Mouse (Mus musculus) MEL (cell line): ENCODE measurements around the gene Rundc1. TPM values are rescaled to one million over a fixed set of nuclear protein-coding genes. Genes with fewer than 3 reads are reported as not detected.

Experiments
- DNase-seq: peaks from one replicate; pipeline ENCODE4 v3.0.0; 2011; ENCODE audit warnings: low read depth, low spot score
- H3K27ac ChIP-seq: 2 replicates; pipeline ENCODE4 v1.5.1; 2012; ENCODE audit warnings: low read depth, mild to moderate bottlenecking, control low read depth, low read length, moderate library complexity; ENCODE audit not compliant: control insufficient read depth
- H3K27me3 ChIP-seq, 2 experiments: fragments of 150-350 bp in 1 of 2; sonication (generic) in 1 of 2; 2 replicates each; pipeline ENCODE4 v1.6.1; 2012; ENCODE audit warnings: low read length in 2 of 2, mild to moderate bottlenecking in 2 of 2, improper control_type of control experiment in 1 of 2, moderate library complexity in 1 of 2; ENCODE audit not compliant: insufficient read depth in 2 of 2, control insufficient read depth in 1 of 2
- H3K36me3 ChIP-seq, 2 experiments: 2 replicates each; pipeline ENCODE4 v1.6.1; 2012 to 2014; ENCODE audit warnings: low read length in 2 of 2, improper control_type of control experiment in 1 of 2, inconsistent platforms in 1 of 2, mild to moderate bottlenecking in 1 of 2; ENCODE audit not compliant: insufficient read depth in 2 of 2, control insufficient read depth in 1 of 2
- H3K4me1 ChIP-seq, 2 experiments: fragments of 150-350 bp in 1 of 2; sonication (generic) in 1 of 2; 2 replicates each; pipeline ENCODE4 v1.6.1; 2012; ENCODE audit warnings: low read length in 2 of 2, improper control_type of control experiment in 1 of 2, mild to moderate bottlenecking in 1 of 2; ENCODE audit not compliant: insufficient read depth in 2 of 2, control insufficient read depth in 1 of 2
- H3K4me3 ChIP-seq, 2 experiments: fragments of 150-350 bp in 1 of 2; sonication (generic) in 1 of 2; 2 replicates each; pipeline ENCODE4 v1.5.1; 2012; ENCODE audit warnings: low read depth in 2 of 2, low read length in 2 of 2, mild to moderate bottlenecking in 2 of 2, moderate library complexity in 2 of 2, control low read depth in 1 of 2, improper control_type of control experiment in 1 of 2; ENCODE audit not compliant: control insufficient read depth in 1 of 2, insufficient read depth in 1 of 2
- H3K79me2 ChIP-seq: 2 replicates; pipeline ENCODE4 v1.6.1; 2012; ENCODE audit warnings: mild to moderate bottlenecking, low read length, moderate library complexity; ENCODE audit not compliant: control insufficient read depth, poor library complexity, insufficient read depth
- H3K9ac ChIP-seq: 2 replicates; pipeline ENCODE4 v1.6.1; 2012; ENCODE audit warnings: low read depth, mild to moderate bottlenecking, control low read depth, low read length, moderate library complexity; ENCODE audit not compliant: control insufficient read depth, poor library complexity, severe bottlenecking
- H3K9me3 ChIP-seq: fragments of 150-350 bp; sonication (generic); replicated peaks from 2 replicates; pipeline ENCODE4 v1.6.1; 2012; ENCODE audit warnings: mild to moderate bottlenecking, low read length, improper control_type of control experiment, moderate library complexity; ENCODE audit not compliant: insufficient read depth
- CHD1 ChIP-seq: IDR thresholded peaks from 2 replicates; pipeline ENCODE4 v1.6.1; 2012; ENCODE audit warnings: low read depth, mild to moderate bottlenecking, inconsistent platforms, low read length, improper control_type of control experiment
- E2F4 ChIP-seq: IDR thresholded peaks from 2 replicates; pipeline ENCODE4 v1.6.1; 2011; ENCODE audit warnings: low read depth, low read length, improper control_type of control experiment, borderline replicate concordance
- EP300 ChIP-seq, 2 experiments: IDR thresholded peaks; 2 replicates each; pipeline ENCODE4 v1.6.1; 2011; ENCODE audit warnings: improper control_type of control experiment in 2 of 2, low read length in 2 of 2, low read depth in 1 of 2, mild to moderate bottlenecking in 1 of 2
- GABPA ChIP-seq: IDR thresholded peaks from 2 replicates; pipeline ENCODE4 v1.6.1; 2012; ENCODE audit warnings: low read depth, mild to moderate bottlenecking, inconsistent platforms, low read length, improper control_type of control experiment, moderate library complexity
- HCFC1 ChIP-seq: IDR thresholded peaks from 2 replicates; pipeline ENCODE4 v1.6.1; 2012; ENCODE audit warnings: low read depth, mild to moderate bottlenecking, inconsistent platforms, low read length, improper control_type of control experiment, moderate library complexity
- JUND ChIP-seq: IDR thresholded peaks from 2 replicates; pipeline ENCODE4 v1.6.1; 2011; ENCODE audit warnings: low read depth, mild to moderate bottlenecking, improper control_type of control experiment, low read length
- KAT2A ChIP-seq: conservative IDR thresholded peaks from 2 replicates; pipeline ENCODE4 v1.6.1; 2012; ENCODE audit warnings: low read depth, low read length, improper control_type of control experiment, inconsistent platforms
- MAX ChIP-seq: IDR thresholded peaks from 2 replicates; pipeline ENCODE4 v1.6.1; 2011; ENCODE audit warnings: low read length, improper control_type of control experiment
- MAZ ChIP-seq: IDR thresholded peaks from 2 replicates; pipeline ENCODE4 v1.6.1; 2012; ENCODE audit warnings: low read depth, mild to moderate bottlenecking, inconsistent platforms, low read length, improper control_type of control experiment
- NELFE ChIP-seq: IDR thresholded peaks from 2 replicates; pipeline ENCODE4 v1.6.1; 2011; ENCODE audit warnings: low read depth, low read length, improper control_type of control experiment
- NRF1 ChIP-seq: IDR thresholded peaks from 2 replicates; pipeline ENCODE4 v1.6.1; 2014; ENCODE audit warnings: low read depth, mild to moderate bottlenecking, inconsistent platforms, low read length, improper control_type of control experiment, moderate library complexity; ENCODE audit not compliant: poor library complexity, insufficient read depth, severe bottlenecking
- POLR2A ChIP-seq, 2 experiments: IDR thresholded peaks; 2 replicates each; pipeline ENCODE4 v1.6.1; 2011 to 2012; ENCODE audit warnings: low read length in 2 of 2, mild to moderate bottlenecking in 2 of 2, control low read depth in 1 of 2, improper control_type of control experiment in 1 of 2, low read depth in 1 of 2, moderate library complexity in 1 of 2; ENCODE audit not compliant: control insufficient read depth in 1 of 2, insufficient read depth in 1 of 2, poor library complexity in 1 of 2
- POLR2AphosphoS2 ChIP-seq: IDR thresholded peaks from 2 replicates; pipeline ENCODE4 v1.6.1; 2011; ENCODE audit warnings: low read length, improper control_type of control experiment
- POLR2AphosphoS5 ChIP-seq: IDR thresholded peaks from 2 replicates; pipeline ENCODE4 v1.6.1; 2012; ENCODE audit warnings: low read depth, borderline replicate concordance, mild to moderate bottlenecking, inconsistent platforms, low read length, moderate library complexity, mixed read lengths
- RAD21 ChIP-seq: IDR thresholded peaks from 2 replicates; pipeline ENCODE4 v1.6.1; 2011; ENCODE audit warnings: mild to moderate bottlenecking, low read depth, low read length, improper control_type of control experiment
- RCOR1 ChIP-seq: IDR thresholded peaks from 2 replicates; pipeline ENCODE4 v1.6.1; 2012; ENCODE audit warnings: low read depth, mild to moderate bottlenecking, inconsistent platforms, low read length, improper control_type of control experiment
- SIN3A ChIP-seq: IDR thresholded peaks from 2 replicates; pipeline ENCODE4 v1.6.1; 2012; ENCODE audit warnings: low read length, improper control_type of control experiment, inconsistent platforms
- TBP ChIP-seq: IDR thresholded peaks from 2 replicates; pipeline ENCODE4 v1.8.0; 2011; ENCODE audit warnings: low read depth, low read length, improper control_type of control experiment
- UBTF ChIP-seq: IDR thresholded peaks from 2 replicates; pipeline ENCODE4 v1.6.1; 2012; ENCODE audit warnings: low read depth, mild to moderate bottlenecking, inconsistent platforms, low read length, improper control_type of control experiment, moderate library complexity, borderline replicate concordance; ENCODE audit not compliant: insufficient read depth
- USF1 ChIP-seq: IDR thresholded peaks from 2 replicates; pipeline ENCODE4 v1.6.1; 2014; ENCODE audit warnings: low read depth, mild to moderate bottlenecking, inconsistent platforms, low read length, improper control_type of control experiment, moderate library complexity
- ZKSCAN1 ChIP-seq: IDR thresholded peaks from 2 replicates; pipeline ENCODE4 v1.6.1; 2012; ENCODE audit warnings: low read depth, mild to moderate bottlenecking, inconsistent platforms, low read length, improper control_type of control experiment, moderate library complexity
- polyA plus RNA-seq, 2 experiments: library from polyadenylated mRNA; stranded (reverse) in 1 of 2; unstranded in 1 of 2; fragments of >175 nt in 1 of 2; fragments of >200 nt in 1 of 2; gene quantifications; 2 replicates each; pipeline versions ENCODE4 v1.2.1 to v1.2.4; 2012; ENCODE audit warnings: low replicate concordance in 2 of 2, low read depth in 1 of 2; ENCODE audit not compliant: insufficient read length in 2 of 2, insufficient read depth in 1 of 2, missing spikeins in 1 of 2
- total RNA-seq: library from RNA; depleted of rRNA; stranded (reverse); fragments of 300-350 nt; gene quantifications from 2 replicates; pipeline ENCODE4 v1.2.3, GENCODE M21; 2012

Rundc1 gene
- total and polyA plus RNA-seq, 3 experiments = 9.2 to 13.1 TPM; not detected in 1

DNA sequence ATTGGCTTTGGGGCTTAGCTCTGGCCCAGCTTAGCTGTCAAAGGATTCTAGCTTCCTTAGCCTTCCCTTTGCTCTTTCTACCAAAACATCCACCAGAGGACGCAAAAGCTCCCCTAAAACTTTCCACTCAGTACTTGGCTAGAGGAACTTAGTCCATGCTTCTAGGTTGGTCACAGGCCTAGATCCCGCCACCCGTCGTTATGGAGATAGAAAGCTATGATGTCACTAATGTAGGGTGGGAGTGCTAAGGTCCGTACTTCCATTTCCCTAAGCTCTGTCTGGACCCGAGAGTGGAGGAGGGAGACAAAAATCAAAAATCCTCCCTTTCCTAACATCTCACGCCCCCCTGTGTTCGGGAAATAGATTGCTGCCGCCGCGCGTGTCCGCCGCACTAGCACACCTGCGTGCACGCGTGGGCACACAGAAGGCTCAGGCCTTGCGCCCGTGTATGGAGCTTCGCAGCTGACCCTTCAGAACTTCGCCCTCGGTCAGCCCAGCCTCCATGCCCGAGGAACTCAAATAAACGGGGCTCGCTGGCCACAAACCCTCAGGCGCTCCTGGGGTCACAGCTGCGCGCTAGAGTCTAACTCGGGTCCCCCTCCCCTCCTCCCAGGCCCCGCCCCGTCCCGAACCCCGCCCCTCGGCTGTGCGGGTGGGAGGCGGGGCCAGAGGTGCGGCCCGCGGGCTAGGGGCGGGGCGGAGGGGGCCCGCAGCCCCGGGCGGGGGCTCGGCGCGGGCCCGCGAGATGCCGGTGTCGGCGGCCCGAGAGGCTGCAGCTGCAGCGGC is 42.8 kb downstream of the Rundc1 start (continued):
- TF ChIP-seq KAT2A (no peak), NELFE (peak; percentile 38; the same call in 1 of the 2 replicates), POLR2AphosphoS5 (no peak), E2F4 (peak; percentile 59; the same call in 1 of the 2 replicates)

DNA sequence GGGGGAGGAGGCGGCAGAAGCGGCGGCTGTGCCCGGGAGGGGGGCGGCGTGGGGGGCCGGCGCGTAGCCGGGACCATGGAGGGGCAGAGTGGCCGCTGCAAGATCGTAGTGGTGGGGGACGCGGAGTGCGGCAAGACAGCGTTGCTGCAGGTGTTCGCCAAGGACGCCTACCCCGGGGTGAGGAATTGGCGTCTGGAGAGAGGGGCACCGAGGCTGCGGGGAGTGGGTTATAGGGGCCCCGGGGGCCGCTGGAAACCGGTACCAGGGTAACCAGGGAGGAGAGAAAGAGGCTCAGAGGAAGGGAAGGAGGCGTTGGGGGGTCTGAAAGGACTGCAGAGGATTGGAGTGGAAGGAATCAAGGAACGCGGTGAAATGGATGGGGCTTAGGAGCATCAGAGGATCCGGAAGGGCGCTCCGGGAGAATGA is 43.4 kb downstream of the Rundc1 start:
- Histone ChIP-seq H3K4me1 (peaks cover 6 to 24% of the 10 kb centered on the region in 2 experiments), H3K4me3 (peak overlapping the region; percentile 61 to 78), H3K27me3 (no peaks in the 10 kb centered on the region), H3K36me3 (peaks cover 0 to 19% of the 10 kb centered on the region in 2 experiments; a peak in 2 of 4 replicates), H3K9ac (peak overlapping the region; percentile 66), H3K9me3 (no peaks in the 10 kb centered on the region), H3K27ac (no peak overlapping the region), H3K79me2 (peaks cover 6% of the 10 kb centered on the region; the same call in 1 of the 2 replicates)
- TF ChIP-seq MAZ (no peak; the same call in 1 of the 2 replicates), POLR2A (IDR thresholded peaks at IDR 0.05; ENCODE audit: control insufficient read depth in 1 of 2, insufficient read depth in 1 of 2, low read depth in 1 of 2, low read length in 2 of 2, poor library complexity in 1 of 2) (peak in 1 of 2 experiments; percentile 58; a peak in 1 of 4 replicates)
- DNase-seq = peak; percentile 46

DNA sequence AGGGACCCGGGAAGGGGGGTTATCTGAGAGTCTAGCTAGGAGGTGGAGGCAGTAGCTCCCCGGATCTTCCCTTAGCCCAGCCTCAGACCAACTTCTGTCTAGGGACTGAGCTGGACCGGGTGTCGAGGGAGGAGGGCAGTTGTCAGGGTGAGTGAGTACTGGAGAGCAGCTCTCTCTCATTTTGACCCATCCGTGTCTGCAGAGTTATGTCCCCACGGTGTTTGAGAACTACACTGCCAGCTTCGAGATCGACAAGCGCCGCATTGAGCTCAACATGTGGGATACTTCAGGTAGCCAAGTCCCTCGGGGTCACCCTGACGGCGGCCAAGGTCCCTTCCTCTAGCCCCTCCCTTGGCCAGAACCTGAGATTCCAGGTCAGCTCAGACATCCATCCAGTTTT is 43.8 kb downstream of the Rundc1 start:
- peaks cover 5 to 20% of the 10 kb centered on the region in 2 experiments for H3K4me1 ChIP-seq
- H3K36me3 ChIP-seq = peaks cover 0 to 14% of the 10 kb centered on the region in 2 experiments; a peak in 2 of 4 replicates
- H3K27me3 ChIP-seq = no peaks in the 10 kb centered on the region
- peaks cover 6% of the 10 kb centered on the region; the same call in 1 of the 2 replicates for H3K79me2 ChIP-seq
- H3K9me3 ChIP-seq = no peaks in the 10 kb centered on the region
- H3K27ac ChIP-seq = no peak overlapping the region
- H3K9ac ChIP-seq = peak overlapping the region; percentile 66
- DNase-seq = no peak
- TF ChIP-seq NRF1 = no peak
- no peak for TF ChIP-seq GABPA
- no peak for TF ChIP-seq HCFC1
- no peak for TF ChIP-seq JUND
- no peak for TF ChIP-seq E2F4
- no peak for TF ChIP-seq KAT2A
- TF ChIP-seq MAX = no peak
- no peak for TF ChIP-seq POLR2AphosphoS2
- TF ChIP-seq SIN3A = no peak
- TF ChIP-seq EP300 (IDR thresholded peaks at IDR 0.05; ENCODE audit: low read depth in 1 of 2, low read length in 2 of 2) = no peak
- TF ChIP-seq UBTF = no peak
- no peak for TF ChIP-seq CHD1
- TF ChIP-seq USF1 = no peak
- TF ChIP-seq ZKSCAN1 = no peak
- no peak for TF ChIP-seq RAD21
- TF ChIP-seq RCOR1 = no peak
- TF ChIP-seq TBP = no peak
- H3K4me3 ChIP-seq = peak overlapping the region; percentile 61 to 78; a peak in 3 of 4 replicates
